Mouse (Mus musculus): ENCODE data around the gene Ccdc184. TPM values are rescaled to one million over a fixed set of nuclear protein-coding genes. Genes with fewer than 3 reads are reported as not detected.

Gene Ccdc184
- polyA plus RNA-seq, 1 experiment from 2014 or later = 1.8 TPM

- Histone ChIP-seq H3K4me1 (ENCODE audit: insufficient read depth, low read length) (peaks cover 9% of the 10 kb centered on the region; the same call in 1 of the 2 replicates), H3K9ac (replicated peaks; ENCODE audit: low read length) (no peak overlapping the region), H3K27ac (ENCODE audit: low read length) (no peak overlapping the region), H3K9me3 (ENCODE audit: low read length) (no peaks in the 10 kb centered on the region), H3K36me3 (ENCODE audit: insufficient read depth, low read length) (peaks cover 66% of the 10 kb centered on the region), H3K4me2 (replicated peaks; ENCODE audit: low read depth, low read length) (no peak overlapping the region), H3K4me3 (ENCODE audit: low read length) (no peak overlapping the region), H3K27me3 (ENCODE audit: insufficient read depth, low read length) (no peaks in the 10 kb centered on the region)
- 87% methylated on average over 9 of the region's 9 CpGs for WGBS
- no peak for ATAC-seq (ENCODE audit: low FRiP score, low TSS enrichment)
Observed at GRCm38 (mm10) chr15:98136871-98137270, 30.1 kb upstream of the Ccdc184 start.

DNA sequence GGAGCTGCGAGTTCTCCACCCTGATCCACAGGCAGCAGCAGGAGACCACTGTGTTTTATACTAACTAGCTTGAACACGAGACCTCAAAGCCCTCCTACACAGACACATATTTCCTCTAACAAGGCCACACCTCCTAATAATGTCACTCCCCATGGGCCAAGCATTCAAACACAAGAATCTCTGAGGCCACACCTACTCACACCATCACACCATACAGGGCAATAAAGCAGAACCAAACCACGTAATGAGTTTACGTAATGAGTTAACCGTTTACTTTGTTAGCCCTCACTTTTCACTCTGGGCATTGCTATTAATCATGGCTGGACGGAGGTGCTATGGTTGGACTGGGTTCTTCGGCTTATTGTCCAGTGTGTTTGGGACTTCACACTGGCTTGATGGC lies 27.2 kb upstream of the Ccdc184 start:
- H3K27me3 ChIP-seq (ENCODE audit: insufficient read depth, low read length) = no peaks in the 10 kb centered on the region
- no peak overlapping the region for H3K9ac ChIP-seq (replicated peaks; ENCODE audit: low read length)
- H3K36me3 ChIP-seq (ENCODE audit: insufficient read depth, low read length) = peaks cover 54% of the 10 kb centered on the region
- WGBS = 55% methylated on average over 7 of the region's 7 CpGs
- ATAC-seq (ENCODE audit: low FRiP score, low TSS enrichment) = peak; percentile 63; the same call in 1 of the 2 replicates
- H3K4me2 ChIP-seq (replicated peaks; ENCODE audit: low read depth, low read length) = no peak overlapping the region
- H3K4me3 ChIP-seq (ENCODE audit: low read length) = no peak overlapping the region
- H3K4me1 ChIP-seq (ENCODE audit: insufficient read depth, low read length) = peaks cover 17% of the 10 kb centered on the region
- H3K9me3 ChIP-seq (ENCODE audit: low read length) = no peaks in the 10 kb centered on the region
- no peak overlapping the region for H3K27ac ChIP-seq (ENCODE audit: low read length)

DNA sequence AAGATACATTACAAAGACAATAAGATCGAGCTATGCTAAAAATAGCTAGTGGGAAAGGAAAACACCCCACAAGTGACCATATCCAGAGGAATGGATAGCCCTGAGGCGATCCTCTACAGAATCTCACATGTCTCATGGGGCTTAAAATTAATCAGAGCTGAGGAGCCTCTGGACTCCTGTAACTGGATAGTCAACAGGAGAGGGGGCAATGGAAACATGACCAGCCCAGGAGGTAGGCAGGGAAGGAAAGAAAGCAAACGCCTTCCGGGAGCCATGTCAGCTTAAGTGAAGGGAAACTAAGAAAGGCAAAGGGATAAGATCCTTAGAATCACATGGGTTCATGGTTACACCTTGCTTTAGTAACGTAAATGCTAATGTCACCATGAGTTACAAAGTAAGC lies 26.1 kb upstream of the Ccdc184 start:
- Histone ChIP-seq H3K4me2 (replicated peaks; ENCODE audit: low read depth, low read length) (no peak overlapping the region), H3K9me3 (ENCODE audit: low read length) (no peaks in the 10 kb centered on the region), H3K4me3 (ENCODE audit: low read length) (no peak overlapping the region), H3K9ac (replicated peaks; ENCODE audit: low read length) (no peak overlapping the region), H3K36me3 (ENCODE audit: insufficient read depth, low read length) (peaks cover 43% of the 10 kb centered on the region), H3K27me3 (ENCODE audit: insufficient read depth, low read length) (no peaks in the 10 kb centered on the region), H3K4me1 (ENCODE audit: insufficient read depth, low read length) (peaks cover 20% of the 10 kb centered on the region), H3K27ac (ENCODE audit: low read length) (no peak overlapping the region)
- WGBS = 53% methylated on average over 5 of the region's 5 CpGs
- no peak for ATAC-seq (ENCODE audit: low FRiP score, low TSS enrichment)

DNA sequence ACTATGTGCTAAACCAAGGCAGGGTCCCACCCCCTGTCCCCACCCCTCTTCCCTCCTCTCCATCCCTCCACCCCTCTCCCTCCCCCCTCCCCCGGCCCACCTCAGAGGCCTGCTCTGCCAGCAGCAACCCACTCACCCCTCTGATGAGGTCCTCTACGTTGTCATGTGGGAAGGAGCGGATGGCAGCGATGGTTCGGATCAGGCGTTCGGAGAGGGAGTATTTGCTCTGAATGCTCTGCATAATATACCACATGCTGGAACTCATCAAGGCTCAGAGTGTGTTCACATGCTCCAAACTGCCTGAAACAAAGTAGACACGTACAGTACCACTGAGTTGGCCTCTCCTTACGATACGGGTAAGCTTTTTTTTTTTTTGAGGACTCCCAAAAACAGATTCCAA lies 24.4 kb upstream of the Ccdc184 start:
- peaks cover 24% of the 10 kb centered on the region for H3K4me1 ChIP-seq (ENCODE audit: insufficient read depth, low read length)
- H3K36me3 ChIP-seq (ENCODE audit: insufficient read depth, low read length) = peaks cover 30% of the 10 kb centered on the region
- H3K9ac ChIP-seq (replicated peaks; ENCODE audit: low read length) = no peak overlapping the region
- H3K9me3 ChIP-seq (ENCODE audit: low read length) = no peaks in the 10 kb centered on the region
- WGBS = 88% methylated on average over 10 of the region's 10 CpGs
- no peaks in the 10 kb centered on the region for H3K27me3 ChIP-seq (ENCODE audit: insufficient read depth, low read length)
- no peak for ATAC-seq (ENCODE audit: low FRiP score, low TSS enrichment)
- no peak overlapping the region for H3K4me2 ChIP-seq (replicated peaks; ENCODE audit: low read depth, low read length)
- H3K27ac ChIP-seq (ENCODE audit: low read length) = no peak overlapping the region
- no peak overlapping the region for H3K4me3 ChIP-seq (ENCODE audit: low read length)

GRCm38 (mm10) chr15:98144861-98145507 lies 22.0 kb upstream of the Ccdc184 start:
- ATAC-seq (ENCODE audit: low FRiP score, low TSS enrichment) = peak; percentile 73
- H3K4me2 ChIP-seq (replicated peaks; ENCODE audit: low read depth, low read length) = peak overlapping the region; percentile 74
- H3K4me3 ChIP-seq (ENCODE audit: low read length) = peak overlapping the region; percentile 96
- peak overlapping the region; percentile 86 for H3K27ac ChIP-seq (ENCODE audit: low read length)
- H3K4me1 ChIP-seq (ENCODE audit: insufficient read depth, low read length) = peaks cover 22% of the 10 kb centered on the region
- H3K36me3 ChIP-seq (ENCODE audit: insufficient read depth, low read length) = peaks cover 17% of the 10 kb centered on the region
- WGBS = under 1% methylated on average over 36 of the region's 36 CpGs
- H3K9ac ChIP-seq (replicated peaks; ENCODE audit: low read length) = peak overlapping the region; percentile 94
- no peaks in the 10 kb centered on the region for H3K9me3 ChIP-seq (ENCODE audit: low read length)
- H3K27me3 ChIP-seq (ENCODE audit: insufficient read depth, low read length) = no peaks in the 10 kb centered on the region

DNA sequence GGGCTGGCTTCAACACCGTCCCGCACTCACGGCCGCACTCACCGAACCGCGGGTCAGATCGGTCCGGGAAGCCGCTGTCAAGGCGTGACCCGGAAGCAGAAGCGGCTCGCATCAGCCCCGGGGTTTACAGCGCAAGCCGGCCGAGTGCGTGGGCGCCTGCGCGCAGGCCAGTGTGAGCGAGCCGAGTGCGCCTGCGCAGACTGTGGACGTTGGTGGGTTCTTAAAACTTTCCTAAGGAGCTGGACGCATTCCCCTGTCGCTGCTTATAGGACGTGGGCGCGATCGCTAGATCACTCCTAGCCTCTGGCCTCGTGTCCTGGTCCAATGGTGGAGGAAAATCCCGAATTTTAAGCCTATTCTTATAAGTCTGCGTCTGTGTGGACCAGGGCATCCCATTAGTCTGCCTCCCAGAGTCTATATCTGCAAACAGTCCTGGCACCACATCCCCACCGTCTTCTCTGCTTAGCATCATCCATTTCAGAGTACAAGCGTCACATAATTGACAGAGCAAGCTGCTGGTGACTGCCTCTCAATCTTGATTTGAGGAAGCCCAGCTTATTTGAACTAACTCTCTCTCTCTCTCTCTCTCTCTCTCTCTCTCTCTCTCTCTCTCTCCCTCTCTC lies 21.3 kb upstream of the Ccdc184 start:
- ATAC-seq (ENCODE audit: low FRiP score, low TSS enrichment) = peak; percentile 97
- Histone ChIP-seq H3K36me3 (ENCODE audit: insufficient read depth, low read length) (peaks cover 13% of the 10 kb centered on the region), H3K9me3 (ENCODE audit: low read length) (no peaks in the 10 kb centered on the region), H3K4me2 (replicated peaks; ENCODE audit: low read depth, low read length) (peak overlapping the region; percentile 74), H3K4me3 (ENCODE audit: low read length) (peak overlapping the region; percentile 96), H3K4me1 (ENCODE audit: insufficient read depth, low read length) (peaks cover 21% of the 10 kb centered on the region), H3K27ac (ENCODE audit: low read length) (peak overlapping the region; percentile 86), H3K27me3 (ENCODE audit: insufficient read depth, low read length) (no peaks in the 10 kb centered on the region), H3K9ac (replicated peaks; ENCODE audit: low read length) (peak overlapping the region; percentile 94)
- WGBS = 1% methylated on average over 38 of the region's 38 CpGs

- H3K4me1 ChIP-seq (ENCODE audit: insufficient read depth, low read length) = peaks cover 19% of the 10 kb centered on the region
- H3K9me3 ChIP-seq (ENCODE audit: low read length) = no peaks in the 10 kb centered on the region
- no peak overlapping the region for H3K9ac ChIP-seq (replicated peaks; ENCODE audit: low read length)
- 64% methylated on average over 3 of the region's 3 CpGs for WGBS
- peak overlapping the region; percentile 20; the same call in 1 of the 2 replicates for H3K27ac ChIP-seq (ENCODE audit: low read length)
- ATAC-seq (ENCODE audit: low FRiP score, low TSS enrichment) = no peak
- H3K27me3 ChIP-seq (ENCODE audit: insufficient read depth, low read length) = no peaks in the 10 kb centered on the region
- no peak overlapping the region for H3K4me2 ChIP-seq (replicated peaks; ENCODE audit: low read depth, low read length)
- no peaks in the 10 kb centered on the region for H3K36me3 ChIP-seq (ENCODE audit: insufficient read depth, low read length)
- no peak overlapping the region for H3K4me3 ChIP-seq (ENCODE audit: low read length)
Observed at GRCm38 (mm10) chr15:98148356-98148755, 18.6 kb upstream of the Ccdc184 start.

DNA sequence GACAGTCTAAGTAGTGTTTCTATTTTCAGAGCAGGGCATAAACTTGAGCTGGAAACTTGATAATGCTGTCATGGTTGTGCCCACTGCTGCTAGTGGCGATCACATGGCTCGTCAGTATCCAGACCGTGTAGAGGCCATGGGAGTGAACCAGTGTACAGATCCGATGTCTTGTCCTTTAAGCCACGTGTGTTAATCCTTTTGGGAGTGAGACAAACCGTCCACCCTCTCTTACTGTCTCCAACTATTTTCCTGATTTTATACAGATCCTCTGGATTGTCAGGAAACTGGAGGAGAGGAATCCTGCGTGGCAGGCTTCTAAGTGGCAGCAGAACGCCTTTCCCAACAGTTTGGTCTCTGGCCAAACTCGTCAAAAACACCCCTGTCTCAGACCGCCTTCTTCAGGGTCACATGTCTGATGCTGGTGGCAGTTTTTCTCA lies 17.8 kb upstream of the Ccdc184 start:
- Histone ChIP-seq H3K27ac (ENCODE audit: low read length) (peak overlapping the region; percentile 44; the same call in 1 of the 2 replicates), H3K4me3 (ENCODE audit: low read length) (no peak overlapping the region), H3K36me3 (ENCODE audit: insufficient read depth, low read length) (no peaks in the 10 kb centered on the region), H3K9me3 (ENCODE audit: low read length) (no peaks in the 10 kb centered on the region), H3K4me2 (replicated peaks; ENCODE audit: low read depth, low read length) (no peak overlapping the region), H3K9ac (replicated peaks; ENCODE audit: low read length) (no peak overlapping the region), H3K27me3 (ENCODE audit: insufficient read depth, low read length) (no peaks in the 10 kb centered on the region), H3K4me1 (ENCODE audit: insufficient read depth, low read length) (peaks cover 16% of the 10 kb centered on the region)
- ATAC-seq (ENCODE audit: low FRiP score, low TSS enrichment) = no peak
- 43% methylated on average over 10 of the region's 10 CpGs for WGBS

- no peak overlapping the region for H3K4me3 ChIP-seq (ENCODE audit: low read length)
- H3K27me3 ChIP-seq (ENCODE audit: insufficient read depth, low read length) = no peaks in the 10 kb centered on the region
- H3K9me3 ChIP-seq (ENCODE audit: low read length) = no peaks in the 10 kb centered on the region
- H3K4me1 ChIP-seq (ENCODE audit: insufficient read depth, low read length) = 0 out of 2 replicates have a peak, but pooled peaks cover 4% of the 10 kb centered on the region
- H3K27ac ChIP-seq (ENCODE audit: low read length) = no peak overlapping the region
- no peak for ATAC-seq (ENCODE audit: low FRiP score, low TSS enrichment)
- 85% methylated on average over 7 of the region's 7 CpGs for WGBS
- H3K36me3 ChIP-seq (ENCODE audit: insufficient read depth, low read length) = no peaks in the 10 kb centered on the region
- H3K4me2 ChIP-seq (replicated peaks; ENCODE audit: low read depth, low read length) = no peak overlapping the region
- H3K9ac ChIP-seq (replicated peaks; ENCODE audit: low read length) = no peak overlapping the region
Observed at GRCm38 (mm10) chr15:98152916-98153315, 14.0 kb upstream of the Ccdc184 start.

DNA sequence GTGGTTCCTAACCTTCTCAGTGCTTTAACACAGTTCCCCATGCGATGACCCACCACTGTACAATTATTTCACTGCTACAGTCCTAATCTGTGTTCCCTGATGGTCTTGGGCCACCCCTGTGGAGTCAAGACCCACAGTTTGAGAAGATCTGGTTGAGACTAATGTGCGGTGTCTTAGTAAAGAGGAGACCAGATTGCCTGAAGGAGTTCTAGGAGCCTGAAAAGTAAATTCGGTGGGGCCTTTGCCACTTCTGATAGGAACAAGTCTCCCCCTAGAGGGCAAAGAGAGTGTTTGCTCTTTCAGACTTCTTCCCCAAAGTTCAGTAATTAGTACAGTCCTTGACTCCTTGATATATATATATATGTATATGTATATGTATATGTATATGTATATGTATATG lies 13.3 kb upstream of the Ccdc184 start:
- H3K36me3 ChIP-seq (ENCODE audit: insufficient read depth, low read length) = no peaks in the 10 kb centered on the region
- no peaks in the 10 kb centered on the region for H3K27me3 ChIP-seq (ENCODE audit: insufficient read depth, low read length)
- no peak overlapping the region for H3K4me2 ChIP-seq (replicated peaks; ENCODE audit: low read depth, low read length)
- ATAC-seq (ENCODE audit: low FRiP score, low TSS enrichment) = no peak; the same call in 1 of the 2 replicates
- no peak overlapping the region for H3K27ac ChIP-seq (ENCODE audit: low read length)
- H3K4me3 ChIP-seq (ENCODE audit: low read length) = no peak overlapping the region
- no peaks in the 10 kb centered on the region for H3K4me1 ChIP-seq (ENCODE audit: insufficient read depth, low read length)
- no peaks in the 10 kb centered on the region for H3K9me3 ChIP-seq (ENCODE audit: low read length)
- peak overlapping the region; percentile 44; the same call in 1 of the 2 replicates for H3K9ac ChIP-seq (replicated peaks; ENCODE audit: low read length)
- 21% methylated on average over 3 of the region's 3 CpGs for WGBS
